25 mouse cellular contexts compared by ENCODE assay signal in the genomic region with DNA sequence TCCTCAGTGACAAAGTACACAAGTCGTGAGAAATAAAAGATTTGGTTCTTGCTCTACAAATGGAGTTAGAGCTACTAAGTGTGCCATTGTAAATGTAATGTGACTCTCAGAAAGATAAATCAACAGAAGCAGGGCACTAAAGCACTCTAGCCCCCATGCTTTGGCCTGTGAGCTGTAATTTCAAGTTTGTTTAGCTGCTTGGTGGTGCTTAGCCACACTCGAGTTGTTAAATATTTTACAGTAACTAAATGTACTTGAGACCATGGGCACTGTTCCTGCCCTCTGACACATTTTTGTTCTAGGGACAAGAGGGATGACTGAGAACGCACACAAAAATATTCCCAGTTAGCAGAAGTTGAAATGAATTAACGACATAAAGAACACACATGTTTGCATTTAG.
DNase-seq lines count a peak whose midpoint lies in the region; ATAC-seq and TF ChIP-seq lines count a peak whose summit lies in the region.
"Had no signal": no experiment of that assay in that cellular context is flagged by ENCODE, and none has a peak within 500 bp of the region (broad histone marks: within the 10 kb centered on the region; RNA-seq: fewer than 3 reads in every experiment).

No protein-coding gene starts in this region.

- no peaks in the 10 kb centered on the region for H3K27me3 ChIP-seq in kidney, adult 2 months (replicated peaks; ENCODE audit: control insufficient read depth, insufficient read depth, low read length)
- H3K27me3 ChIP-seq: forebrain, embryonic 15.5 days; heart, embryonic 12.5 days; hindbrain, embryonic 13.5 days; liver, embryonic 12.5 days; neural tube, embryonic 12.5 days had no signal

- WGBS in kidney, adult 2 months: 33% methylated on average over 4 of the region's 4 CpGs

- DNase-seq in kidney, adult 11 months: peak; percentile 31
- no peak for DNase-seq in kidney, postnatal 4 days
- DNase-seq in kidney, adult 2 months: peak; percentile 75
- DNase-seq in kidney, postnatal 14 days: peak; percentile 36
- peak; percentile 38 for DNase-seq in lung, postnatal 10 days
- no peak for DNase-seq in frontal cortex, postnatal 25 days (ENCODE audit: low spot score in 2 of 2)
- no peak for DNase-seq in frontal cortex, postnatal 10 days (ENCODE audit: low spot score in 2 of 2)
- DNase-seq: adrenal gland, postnatal 14 days; cerebellum, postnatal 10 days; heart, postnatal 14 days; layer of hippocampus, adult 9-11 months; right cerebral cortex, adult 18-20 months; thymus, postnatal 14 days had no signal

- TF ChIP-seq CTCF in kidney, adult 2 months (conservative IDR thresholded peaks at IDR 0.05; ENCODE audit: insufficient read depth, insufficient read length, low read depth, low read length): no peak

- peak overlapping the region; percentile 57 for H3K27ac ChIP-seq in kidney, adult 2 months (ENCODE audit: insufficient read depth, low read depth, low read length)
- H3K27ac ChIP-seq: forebrain, embryonic 15.5 days; hindbrain, embryonic 13.5 days; left cerebral cortex, adult 2 months; limb, embryonic 10.5 days; liver, embryonic 12.5 days; neural tube, embryonic 12.5 days had no signal

- TF ChIP-seq POLR2A in kidney, adult 2 months (IDR thresholded peaks at IDR 0.05; ENCODE audit: low read depth, low read length): no peak

- H3K4me3 ChIP-seq in kidney, adult 2 months (ENCODE audit: insufficient read depth, low read depth, low read length): no peak overlapping the region
- H3K4me3 ChIP-seq: erythroblast, embryonic 14.5 days; forebrain, embryonic 15.5 days; heart, embryonic 12.5 days; hindbrain, embryonic 13.5 days; left cerebral cortex, adult 2 months; limb, embryonic 10.5 days; liver, embryonic 12.5 days; neural tube, embryonic 12.5 days had no signal

- no peaks in the 10 kb centered on the region for H3K36me3 ChIP-seq in kidney, adult 2 months (ENCODE audit: control insufficient read depth, insufficient read depth, low read length)
- H3K36me3 ChIP-seq: forebrain, embryonic 15.5 days; G1E; heart, embryonic 12.5 days; hindbrain, embryonic 13.5 days; limb, embryonic 10.5 days; liver, embryonic 12.5 days; neural tube, embryonic 12.5 days had no signal

- peaks cover 12% of the 10 kb centered on the region for H3K4me1 ChIP-seq in kidney, adult 2 months (ENCODE audit: control insufficient read depth, insufficient read depth, low read length)
- H3K4me1 ChIP-seq: forebrain, embryonic 15.5 days; heart, embryonic 12.5 days; hindbrain, embryonic 13.5 days; liver, embryonic 12.5 days; neural tube, embryonic 12.5 days had no signal

- no peak for ATAC-seq in erythroblast, adult 5-6 weeks (replicated peaks; ENCODE audit: low FRiP score, poor library complexity, severe bottlenecking)
- ATAC-seq: activated CD4-positive, CD25-positive, alpha-beta regulatory T cell, adult 4 months; forebrain, embryonic 15.5 days; inflammation-experienced regulatory T-cells, adult 6 months; liver, embryonic 12.5 days had no signal

Comparison
In these comparisons a context has a peak if more than half of its experiments do, and no peak if none do; other contexts are left out.
1. DNase-seq: peak in kidney, adult 11 months (single experiment), kidney, adult 2 months (single experiment), kidney, postnatal 14 days (single experiment) and lung, postnatal 10 days (single experiment); none in kidney, postnatal 4 days (0 of 2), frontal cortex, postnatal 25 days (0 of 2) and frontal cortex, postnatal 10 days (0 of 2).